Mouse (Mus musculus) ZHBTc4 (cell line): ENCODE data around the gene Cyp2c29.
"Not testable (repeated sequence)": the region's sequence is repeated elsewhere in the genome, so short reads cannot be mapped to it uniquely, and the experiment has no call there.

Source experiments
- DNase-seq: peaks from one replicate; pipeline ENCODE4 v3.0.0-alpha.2; 2011; ENCODE audit warnings: low read depth, low spot score

Gene Cyp2c29

GRCm38 (mm10) chr19:39269105-39269504, at the start of gene Cyp2c29:
Gene Cyp2c29, plus strand, starts transcription at chr19:39269405.
- DNase-seq, result not testable (repeated sequence)

GRCm38 (mm10) chr19:39267036-39267435, 2.2 kb upstream of the Cyp2c29 start:
- not testable (repeated sequence) for DNase-seq

GRCm38 (mm10) chr19:39282801-39283200, 13.6 kb downstream of the Cyp2c29 start:
- DNase-seq, result no peak

- DNase-seq, result no peak
These were observed 16.4 kb downstream of the Cyp2c29 start for GRCm38 (mm10) chr19:39285637-39286036.

- no peak for DNase-seq
These were observed 17.6 kb downstream of the Cyp2c29 start for GRCm38 (mm10) chr19:39286825-39287224.

- DNase-seq, result no peak
These were observed 19.8 kb downstream of the Cyp2c29 start for GRCm38 (mm10) chr19:39288978-39289377.
